In genomic region chr1:143645386-143645785, GRCm38 (mm10) we compare ENCODE assay signal across 18 mouse cellular contexts. TPM values are rescaled to one million over a fixed set of nuclear protein-coding genes. Genes with fewer than 3 reads are reported as not detected.
A peak's percentile ranks its signal among the peaks of the same experiment; 100 is the strongest.
DNase-seq lines count a peak whose midpoint lies in the region; ATAC-seq and TF ChIP-seq lines count a peak whose summit lies in the region.
"Had no signal": no experiment of that assay in that cellular context is flagged by ENCODE, and none has a peak within 500 bp of the region (broad histone marks: within the 10 kb centered on the region; RNA-seq: fewer than 3 reads in every experiment).

No protein-coding gene starts in this region.

- peak overlapping the region; percentile 21 for H3K4me3 ChIP-seq in forebrain, postnatal 0 days (ENCODE audit: low read depth, low read length)
- H3K4me3 ChIP-seq in neural tube, embryonic 13.5 days, result peak overlapping the region; percentile 14
- H3K4me3 ChIP-seq: embryonic facial prominence, embryonic 10.5 days; heart, embryonic 10.5 days; liver, embryonic 13.5 days; megakaryocyte, embryonic 14.5 days had no signal

- peaks cover 16% of the 10 kb centered on the region; the same call in 1 of the 2 replicates for H3K36me3 ChIP-seq in forebrain, postnatal 0 days (ENCODE audit: insufficient read depth)
- H3K36me3 ChIP-seq in neural tube, embryonic 13.5 days, result peaks cover 5% of the 10 kb centered on the region

- H3K27me3 ChIP-seq in forebrain, postnatal 0 days (ENCODE audit: insufficient read depth, low read length), result no peaks in the 10 kb centered on the region
- H3K27me3 ChIP-seq in neural tube, embryonic 13.5 days, result no peaks in the 10 kb centered on the region
- H3K27me3 ChIP-seq: CH12.LX; liver, embryonic 13.5 days; megakaryocyte, embryonic 14.5 days; Patski had no signal

- intact Hi-C loops in left cerebral cortex, postnatal 4 days (cut with DNase I), result no loop called here

- peak overlapping the region; percentile 33; the same call in 1 of the 2 replicates for H3K9ac ChIP-seq in forebrain, postnatal 0 days
- 0 out of 2 replicates have a peak overlapping the region, but pooled peaks have one; percentile 17 for H3K9ac ChIP-seq in neural tube, embryonic 13.5 days
- H3K9ac ChIP-seq: liver, embryonic 13.5 days had no signal

- 0 out of 2 replicates have a peak, but pooled peaks have one; percentile 54 for ATAC-seq in cerebellum, adult (ENCODE audit: insufficient number of reproducible peaks, low FRiP score, low TSS enrichment)
- ATAC-seq in forebrain, postnatal 0 days, result no peak
- ATAC-seq in neural tube, embryonic 13.5 days (ENCODE audit: low read depth), result no peak
- no peak for ATAC-seq in activated CD4-positive, CD25-positive, alpha-beta regulatory T cell, adult 4 months
- ATAC-seq: lung, postnatal 0 days; Patski had no signal

- no peak for DNase-seq in cerebellum, postnatal 36 days
- peak; percentile 78 for DNase-seq in left cerebral cortex, postnatal 4 days
- DNase-seq in left cerebral cortex, adult 11 months (ENCODE audit: low spot score), result no peak
- no peak for DNase-seq in forebrain, postnatal 0 days
- DNase-seq in heart, adult 18-20 months, result no peak
- DNase-seq: gastrocnemius, adult 2 months; heart, postnatal 4 days; kidney, adult 8-10 months; liver, embryonic 13.5 days had no signal

- no peak for TF ChIP-seq CTCF in forebrain, postnatal 0 days (IDR thresholded peaks at IDR 0.05; ENCODE audit: low read depth)

- peak overlapping the region; percentile 39 for H3K4me2 ChIP-seq in forebrain, postnatal 0 days (ENCODE audit: low read depth)
- peak overlapping the region; percentile 45 for H3K4me2 ChIP-seq in neural tube, embryonic 13.5 days
- H3K4me2 ChIP-seq: liver, embryonic 13.5 days had no signal

- 58% methylated on average over 4 of the region's 4 CpGs for WGBS in forebrain, postnatal 0 days
- WGBS in neural tube, embryonic 13.5 days, result 46% methylated on average over 4 of the region's 4 CpGs

- H3K4me1 ChIP-seq in forebrain, postnatal 0 days (ENCODE audit: insufficient read depth), result no peaks in the 10 kb centered on the region
- H3K4me1 ChIP-seq in neural tube, embryonic 13.5 days (replicated peaks), result peaks cover 19% of the 10 kb centered on the region; the same call in 1 of the 2 replicates
- H3K4me1 ChIP-seq: heart, embryonic 10.5 days had no signal

- H3K27ac ChIP-seq in forebrain, postnatal 0 days (ENCODE audit: low read depth, low read length), result no peak overlapping the region
- no peak overlapping the region for H3K27ac ChIP-seq in neural tube, embryonic 13.5 days (replicated peaks)
- H3K27ac ChIP-seq: embryonic facial prominence, embryonic 10.5 days; heart, embryonic 10.5 days; liver, embryonic 13.5 days had no signal

- no peaks in the 10 kb centered on the region for H3K9me3 ChIP-seq in forebrain, postnatal 0 days (ENCODE audit: low read length)
- no peaks in the 10 kb centered on the region for H3K9me3 ChIP-seq in neural tube, embryonic 13.5 days
- H3K9me3 ChIP-seq: embryonic facial prominence, embryonic 10.5 days; heart, embryonic 10.5 days; liver, embryonic 13.5 days; megakaryocyte, embryonic 14.5 days had no signal

RNA-seq across cellular contexts. Expression of gene B3galt2, which starts 4.9 kb away (rescaled TPM):
- total RNA-seq in left cerebral cortex, postnatal 4 days (2021), result 10 to 100 TPM; 22.1 to 22.5 TPM
- total RNA-seq in forebrain, postnatal 0 days (2014; rRNA removed), result 25.6 and 28.1 TPM in 2 replicates
- polyA plus RNA-seq in forebrain, postnatal 0 days (2015; fragmentation: Nextera tagmentation; extraction: Ambion mirVana), result 7.2 and 8.1 TPM in 2 replicates
- 3.8 and 4.9 TPM in 2 replicates for polyA plus RNA-seq in neural tube, embryonic 13.5 days (2015; fragmentation: Nextera tagmentation; extraction: Ambion mirVana)
- 1 to 10 TPM; 2.4 to 2.5 TPM for total RNA-seq in heart, adult 18-20 months (2021)
- polyA plus RNA-seq in activated CD4-positive, CD25-positive, alpha-beta regulatory T cell, adult 4 months (2017; shearing (Covaris generic)), result under 1 TPM; 0.50 to 0.54 TPM
- polyA plus RNA-seq: Patski had no signal

RNA-seq across cellular contexts. Expression of gene Cdc73, which starts 57.3 kb away (rescaled TPM):
- total RNA-seq in left cerebral cortex, postnatal 4 days (2021), result 10 to 100 TPM; 50.4 to 58.1 TPM
- total RNA-seq in forebrain, postnatal 0 days (2014; rRNA removed), result 8.3 and 10.9 TPM in 2 replicates
- 8.9 and 11.2 TPM in 2 replicates for polyA plus RNA-seq in forebrain, postnatal 0 days (2015; fragmentation: Nextera tagmentation; extraction: Ambion mirVana)
- polyA plus RNA-seq in neural tube, embryonic 13.5 days (2015; fragmentation: Nextera tagmentation; extraction: Ambion mirVana), result 20.6 and 23.3 TPM in 2 replicates
- total RNA-seq in heart, adult 18-20 months (2021), result 10 to 100 TPM; 54.2 to 54.9 TPM
- 10 to 100 TPM; 15.3 to 19.9 TPM for polyA plus RNA-seq in activated CD4-positive, CD25-positive, alpha-beta regulatory T cell, adult 4 months (2017; shearing (Covaris generic))
